Mouse (Mus musculus) stomach, postnatal 0 days (tissue): ENCODE results near the gene Tuft1. TPM values are rescaled to one million over a fixed set of nuclear protein-coding genes. Genes with fewer than 3 reads are reported as not detected.
A peak's percentile ranks its signal among the peaks of the same experiment; 100 is the strongest.

Experiments used
- ATAC-seq: fragments of 200-750 bp; cut with Nextera tagmentation; 2 replicates; pipeline ENCODE4 v1.8.0; 2017; ENCODE audit not compliant: low FRiP score, low TSS enrichment
- DNase-seq: peaks from one replicate; pipeline ENCODE4 v3.0.0-alpha.2; 2016; ENCODE audit warnings: low spot score
- H3K27ac ChIP-seq: fragments of 300-500 bp; sonication (generic); replicated peaks from 2 replicates; pipeline ENCODE4 v1.5.1; 2014; ENCODE audit warnings: mild to moderate bottlenecking, control low read depth
- H3K27me3 ChIP-seq: fragments of 300-500 bp; sonication (generic); 2 replicates; pipeline ENCODE4 v1.6.1; 2014; ENCODE audit warnings: low read length; ENCODE audit not compliant: control insufficient read depth, insufficient read depth
- H3K36me3 ChIP-seq: fragments of 300-500 bp; sonication (generic); 2 replicates; pipeline ENCODE4 v1.6.1; 2014; ENCODE audit warnings: low read length, mixed read lengths; ENCODE audit not compliant: control insufficient read depth, insufficient read depth
- H3K4me1 ChIP-seq: fragments of 300-500 bp; sonication (generic); replicated peaks from 2 replicates; pipeline ENCODE4 v1.6.1; 2014; ENCODE audit warnings: antibody characterized with exemption; ENCODE audit not compliant: control insufficient read depth, insufficient read depth
- H3K4me2 ChIP-seq: fragments of 300-500 bp; sonication (generic); replicated peaks from 2 replicates; pipeline ENCODE4 v1.6.1; 2014; ENCODE audit warnings: low read depth, mild to moderate bottlenecking, control low read depth, moderate library complexity
- H3K4me3 ChIP-seq: fragments of 300-500 bp; sonication (generic); 2 replicates; pipeline ENCODE4 v1.5.1; 2014; ENCODE audit warnings: low read depth, low read length, control low read depth
- H3K9ac ChIP-seq: fragments of 300-500 bp; sonication (generic); 2 replicates; pipeline ENCODE4 v1.6.1; 2014; ENCODE audit warnings: mild to moderate bottlenecking, low read length, control low read depth, mixed read lengths
- H3K9me3 ChIP-seq: fragments of 300-500 bp; sonication (generic); 2 replicates; pipeline ENCODE4 v1.6.1; 2016; ENCODE audit warnings: low read length; ENCODE audit not compliant: control insufficient read depth
- CTCF ChIP-seq: IDR thresholded peaks from 2 replicates; pipeline ENCODE4 v1.5.1; 2016; ENCODE audit warnings: antibody characterized with exemption, low read depth, mild to moderate bottlenecking, moderate library complexity
- EP300 ChIP-seq: optimal IDR thresholded peaks from 2 replicates; pipeline ENCODE3; 2016; ENCODE audit warnings: antibody characterized with exemption
- whole genome bisulfite sequencing: fragments of 180-500 bp; shearing (Covaris S2); extraction: QIAGEN DNeasy Blood & Tissue Kit; methylation state at CpG from one replicate; pipeline ENCODE4 v1.1.7; 2014; 5-methylcytosine and 5-hydroxymethylcytosine counted together
- polyA plus RNA-seq: library from polyadenylated mRNA; unstranded; fragments of >200 nt; fragmentation: Nextera tagmentation; extraction: Ambion mirVana; gene quantifications from 2 replicates; pipeline ENCODE4 v1.2.1, GENCODE M21; 2015

Gene Tuft1
- polyA plus RNA-seq, 1 experiment from 2014 or later = 39.7 TPM

DNA sequence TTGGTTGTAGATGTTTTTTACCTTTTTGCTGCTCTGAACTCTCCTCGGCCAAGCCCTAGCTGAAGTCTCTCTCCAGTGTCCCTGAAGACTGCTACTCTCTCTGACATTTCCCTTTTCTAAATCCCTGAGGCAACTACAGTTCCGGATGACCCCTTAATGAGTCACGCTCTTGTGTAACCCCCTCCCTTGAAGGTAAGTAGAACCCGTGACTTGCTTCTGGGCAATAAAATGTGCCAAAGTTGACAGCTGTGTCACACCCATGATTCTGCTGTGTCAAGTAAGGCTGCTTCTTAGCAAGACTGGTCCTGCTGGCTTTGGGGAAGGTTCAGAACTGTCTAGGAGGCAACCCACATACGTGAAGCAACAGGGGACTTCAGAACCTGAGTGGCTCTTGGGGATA lies 70.7 kb downstream of the Tuft1 start:
- no peaks in the 10 kb centered on the region for H3K4me1 ChIP-seq
- H3K27ac ChIP-seq = no peak overlapping the region; the same call in 1 of the 2 replicates
- no peaks in the 10 kb centered on the region for H3K36me3 ChIP-seq
- no peak overlapping the region for H3K9ac ChIP-seq
- no peaks in the 10 kb centered on the region for H3K27me3 ChIP-seq
- H3K4me3 ChIP-seq = no peak overlapping the region
- no peaks in the 10 kb centered on the region for H3K9me3 ChIP-seq
- 52% methylated on average over 5 of the region's 5 CpGs for WGBS
- TF ChIP-seq CTCF = no peak
- TF ChIP-seq EP300 = peak; percentile 75
- no peak overlapping the region for H3K4me2 ChIP-seq
- no peak for DNase-seq
- ATAC-seq = peak; percentile 66

DNA sequence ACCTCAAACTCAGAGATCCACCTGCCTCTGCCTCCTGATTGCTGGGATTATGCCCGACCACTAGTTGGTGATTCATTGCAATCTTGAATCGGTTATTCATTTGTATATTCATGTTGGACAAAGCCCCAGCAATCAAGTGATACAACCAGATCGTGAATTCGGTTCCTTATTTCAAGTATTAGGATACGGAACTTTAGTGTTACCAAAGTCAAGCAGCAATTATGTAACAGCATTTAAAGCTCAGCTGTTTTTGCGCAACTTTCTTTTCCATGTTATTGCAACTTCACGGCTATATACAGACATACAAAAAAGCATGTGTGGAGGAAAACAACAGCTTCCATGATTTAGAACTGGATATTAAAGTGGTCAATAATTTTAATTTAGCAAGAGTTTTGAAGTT lies 75.7 kb downstream of the Tuft1 start:
- DNase-seq = no peak
- no peak for TF ChIP-seq EP300
- no peak for TF ChIP-seq CTCF
- H3K9ac ChIP-seq = no peak overlapping the region
- no peaks in the 10 kb centered on the region for H3K27me3 ChIP-seq
- no peaks in the 10 kb centered on the region for H3K36me3 ChIP-seq
- H3K27ac ChIP-seq = no peak overlapping the region
- no peak overlapping the region for H3K4me2 ChIP-seq
- H3K9me3 ChIP-seq = no peaks in the 10 kb centered on the region
- peak overlapping the region; percentile 82; the same call in 1 of the 2 replicates for H3K4me3 ChIP-seq
- H3K4me1 ChIP-seq = peaks cover 2% of the 10 kb centered on the region; the same call in 1 of the 2 replicates
- ATAC-seq = no peak
- WGBS = 65% methylated on average over 7 of the region's 7 CpGs

DNA sequence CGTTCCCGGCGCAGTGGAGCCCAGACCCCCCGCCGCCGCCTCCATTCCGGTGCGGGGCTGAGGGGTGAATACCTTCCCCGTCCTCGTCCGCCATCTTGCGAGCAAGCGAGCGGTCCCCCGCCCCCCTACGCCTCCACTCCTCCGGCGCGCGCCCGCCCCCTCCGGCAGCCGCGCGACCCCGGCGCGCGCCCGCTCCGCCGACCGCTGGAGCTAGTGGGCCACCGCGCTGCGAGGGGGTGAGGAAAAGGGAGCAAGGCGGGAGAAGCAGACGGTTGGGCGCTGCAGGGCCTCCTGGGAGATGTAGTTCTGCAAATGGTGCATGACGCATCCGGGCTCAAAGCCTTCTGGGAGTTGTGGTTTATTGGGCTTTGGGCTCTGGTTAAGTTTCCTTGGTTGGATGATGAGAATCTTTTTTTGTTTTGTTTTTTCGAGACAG lies 76.2 kb downstream of the Tuft1 start, which contains the start of gene Snx27:
Gene Snx27 (minus strand): TSS at position 261 of the 436 bp plus-strand sequence.
- H3K4me3 ChIP-seq = peak within 1 kb of the TSS; percentile 82
- no peaks in the 10 kb centered on the region for H3K9me3 ChIP-seq
- ATAC-seq (peak; percentile 97), DNase-seq (peak; percentile 89)
- H3K27ac ChIP-seq = peak within 1 kb of the TSS; percentile 87
- H3K4me1 ChIP-seq = peaks cover 2% of the 10 kb centered on the region; the same call in 1 of the 2 replicates
- H3K4me2 ChIP-seq = peak within 1 kb of the TSS; percentile 56
- H3K27me3 ChIP-seq = no peaks in the 10 kb centered on the region
- WGBS = under 1% methylated on average over 30 of the region's 42 CpGs
- H3K36me3 ChIP-seq = no peaks in the 10 kb centered on the region
- TF ChIP-seq EP300 (no peak), CTCF (no peak)
- H3K9ac ChIP-seq = peak within 1 kb of the TSS; percentile 83

DNA sequence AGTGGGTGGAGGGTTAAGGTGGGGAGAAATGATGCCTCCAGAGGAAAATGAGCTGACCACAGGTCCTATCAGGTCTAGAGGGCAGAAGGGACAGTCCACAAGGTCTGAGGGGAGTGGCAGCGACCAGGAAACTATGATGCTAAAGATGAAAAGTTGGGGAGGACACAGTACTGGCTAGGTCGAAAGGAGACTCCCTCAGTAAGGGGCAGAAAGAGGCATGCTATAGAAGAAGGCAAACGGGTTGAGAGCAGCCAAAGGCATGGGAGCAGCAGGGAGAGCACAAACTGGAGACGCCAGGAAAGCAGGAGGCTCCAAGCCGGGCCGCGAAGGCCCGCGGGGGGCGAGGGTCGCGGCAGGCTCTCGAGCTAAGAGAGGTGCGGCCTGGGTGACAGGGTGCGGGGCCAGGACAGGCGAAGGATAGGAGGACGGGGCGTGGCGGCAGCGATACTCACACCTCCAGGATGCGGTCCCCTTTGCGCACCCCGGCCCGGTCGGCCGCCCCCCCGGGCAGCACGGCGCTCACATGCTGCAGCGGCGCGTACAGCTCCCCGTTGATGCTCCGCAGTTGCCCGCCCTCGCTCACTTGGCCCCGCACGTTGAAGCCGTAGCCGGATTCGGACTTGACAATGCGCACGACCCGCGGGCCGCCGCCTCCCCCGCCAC lies 76.7 kb downstream of the Tuft1 start:
- WGBS = 0% methylated on average over 33 of the region's 48 CpGs
- DNase-seq (no peak), ATAC-seq (peak; percentile 81)
- Histone ChIP-seq H3K4me2 (peak overlapping the region; percentile 56), H3K9ac (peak overlapping the region; percentile 83), H3K27ac (peak overlapping the region; percentile 87), H3K36me3 (no peaks in the 10 kb centered on the region), H3K27me3 (no peaks in the 10 kb centered on the region), H3K4me1 (peaks cover 2% of the 10 kb centered on the region; the same call in 1 of the 2 replicates), H3K4me3 (peak overlapping the region; percentile 82), H3K9me3 (no peaks in the 10 kb centered on the region)
- no peak for TF ChIP-seq CTCF
- no peak for TF ChIP-seq EP300

DNA sequence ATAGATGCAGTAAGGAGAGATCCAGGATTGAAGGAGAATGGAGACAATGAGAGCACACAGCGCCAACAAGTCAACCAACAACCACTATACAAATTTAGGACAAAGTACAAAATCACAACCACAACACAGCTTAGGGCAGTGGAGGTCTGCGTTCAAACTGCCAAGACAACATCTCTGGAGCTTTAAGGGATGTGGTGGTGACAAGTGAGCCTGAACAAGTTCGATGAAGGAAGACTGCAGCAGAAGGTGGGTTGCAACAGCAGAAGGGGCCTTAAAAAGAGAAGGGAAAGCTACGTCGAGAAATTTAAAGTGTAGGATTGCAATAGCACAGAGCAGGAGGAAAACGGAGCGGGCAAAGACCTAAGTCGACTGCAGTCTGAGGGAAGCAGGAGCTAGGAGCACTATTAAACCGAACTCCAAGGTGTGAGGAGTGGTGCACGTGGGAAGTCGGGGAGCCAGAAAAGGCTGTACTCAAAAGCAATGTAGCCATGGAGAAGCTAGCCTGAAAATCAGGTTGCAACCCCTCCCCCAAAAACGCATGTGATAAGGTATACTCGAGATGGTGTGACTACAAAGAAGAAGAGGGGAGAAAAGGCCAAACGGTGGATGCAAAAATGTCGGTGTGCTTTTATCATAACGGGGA lies 77.4 kb downstream of the Tuft1 start:
- no peaks in the 10 kb centered on the region for H3K36me3 ChIP-seq
- H3K4me3 ChIP-seq = peak overlapping the region; percentile 82
- no peak for TF ChIP-seq CTCF
- TF ChIP-seq EP300 = no peak
- peak overlapping the region; percentile 83 for H3K9ac ChIP-seq
- no peaks in the 10 kb centered on the region for H3K27me3 ChIP-seq
- DNase-seq (peak; percentile 26), ATAC-seq (no peak)
- peak overlapping the region; percentile 56 for H3K4me2 ChIP-seq
- peak overlapping the region; percentile 87 for H3K27ac ChIP-seq
- H3K4me1 ChIP-seq = peaks cover 2% of the 10 kb centered on the region; the same call in 1 of the 2 replicates
- H3K9me3 ChIP-seq = no peaks in the 10 kb centered on the region
- WGBS = 4% methylated on average over 16 of the region's 16 CpGs

DNA sequence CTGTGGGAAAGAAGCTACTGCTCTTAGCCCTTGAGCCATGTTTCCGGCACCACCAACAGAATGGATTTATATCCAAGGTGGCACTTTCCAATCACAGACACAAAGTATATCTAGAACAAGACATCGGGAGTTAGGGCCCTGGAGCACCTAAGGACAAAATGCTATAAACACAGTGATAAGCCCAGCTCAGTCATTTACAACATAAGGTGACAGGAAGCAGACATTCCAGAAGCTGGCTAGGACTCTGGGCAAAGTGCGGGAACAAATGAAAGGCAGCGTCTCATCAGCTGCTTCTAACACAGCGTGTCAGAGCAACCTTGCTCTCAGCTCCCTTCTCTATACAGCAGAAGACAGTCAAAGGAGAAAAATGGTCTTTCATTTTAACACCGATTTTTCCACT lies 84.2 kb downstream of the Tuft1 start:
- Histone ChIP-seq H3K4me2 (no peak overlapping the region), H3K4me3 (no peak overlapping the region), H3K27me3 (no peaks in the 10 kb centered on the region), H3K9me3 (no peaks in the 10 kb centered on the region), H3K9ac (no peak overlapping the region), H3K27ac (no peak overlapping the region), H3K36me3 (no peaks in the 10 kb centered on the region), H3K4me1 (peaks cover 2% of the 10 kb centered on the region; the same call in 1 of the 2 replicates)
- TF ChIP-seq EP300 = no peak
- no peak for TF ChIP-seq CTCF
- ATAC-seq = no peak
- no peak for DNase-seq
- 73% methylated on average over 6 of the region's 6 CpGs for WGBS
